Mouse (Mus musculus): ENCODE measurements around the gene Hmg20a. TPM values are rescaled to one million over a fixed set of nuclear protein-coding genes. Genes with fewer than 3 reads are reported as not detected.

The Hmg20a gene
- total and polyA plus RNA-seq, 3 experiments, result 8.5 to 14.5 (median 13.6) TPM

DNA sequence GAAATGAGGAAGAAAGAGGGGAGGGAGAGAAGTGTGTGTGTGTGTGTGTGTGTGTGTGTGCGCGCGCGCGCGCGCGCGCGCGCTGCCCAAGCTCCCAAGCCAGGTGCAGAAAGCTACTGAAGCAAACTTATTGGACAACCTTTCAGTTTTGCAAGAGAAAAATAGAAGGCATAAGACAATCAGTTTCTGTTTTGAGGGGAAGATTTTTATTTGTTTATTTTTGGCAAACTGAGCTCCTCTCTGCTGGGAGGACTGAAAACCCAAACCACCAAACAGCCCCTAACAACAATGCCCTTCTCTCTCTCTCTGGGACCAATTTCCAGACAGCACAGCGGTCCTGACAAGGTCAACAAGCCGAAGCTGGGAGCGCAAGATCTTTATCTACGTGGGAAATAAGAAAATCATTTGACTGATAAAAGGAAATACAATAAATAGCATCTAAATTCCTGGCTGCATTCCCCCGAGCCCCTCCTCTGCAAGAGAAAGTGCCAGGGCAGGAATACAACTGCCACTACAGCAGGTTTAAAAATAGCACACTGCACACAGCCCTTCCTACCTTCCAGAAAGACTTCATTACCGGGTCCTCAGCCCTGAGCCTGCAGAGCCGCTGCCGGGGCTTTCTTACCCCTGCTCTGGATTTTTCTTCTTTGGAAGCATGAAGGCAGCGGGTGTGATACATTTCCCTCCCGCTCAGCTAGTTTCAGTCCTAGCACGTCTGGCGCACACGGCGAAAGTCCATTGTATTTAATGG, 88.7 kb downstream of the Hmg20a start:
- Histone ChIP-seq H3K79me2 (replicated peaks; ENCODE audit: control insufficient read depth, extremely low read depth, insufficient read depth, poor library complexity, severe bottlenecking) (no peaks in the 10 kb centered on the region), H3K9ac (ENCODE audit: insufficient read depth, low read depth) (peak overlapping the region; percentile 47), H3K36me3 (replicated peaks in 1 of 2; ENCODE audit: control insufficient read depth in 1 of 2, insufficient read depth in 1 of 2, low read length in 1 of 2) (no peaks in the 10 kb centered on the region), H3K4me3 (replicated peaks in 1 of 3; ENCODE audit: low read depth in 2 of 3, low read length in 2 of 3, poor library complexity in 1 of 3) (peak overlapping the region; percentile 52 to 63 (median 60)), H3K9me3 (replicated peaks; ENCODE audit: low read length) (no peaks in the 10 kb centered on the region), H3K4me2 (ENCODE audit: insufficient read depth, low read depth, poor library complexity, severe bottlenecking) (peak overlapping the region; percentile 65), H3K27ac (ENCODE audit: insufficient read depth, low read depth) (no peak overlapping the region), H3K4me1 (ENCODE audit: control insufficient read depth in 1 of 2, insufficient read depth in 2 of 2) (peaks cover 6 to 20% of the 10 kb centered on the region in 2 experiments; a peak in 3 of 4 replicates), H3K27me3 (replicated peaks) (no peaks in the 10 kb centered on the region)
- in situ Hi-C loops (cut with MboI; ENCODE audit: low pct_ligation_motif_present, low pct_unique_long_range_greater_than_20kb, low sequenced_read_pairs), result loop anchor here (10.0 kb wide), 1 partner anchor 302 kb away; no protein-coding TSS in a partner anchor
- TF ChIP-seq EP300 (IDR thresholded peaks at IDR 0.05; ENCODE audit: low read length), result peak; percentile 37; the same call in 1 of the 2 replicates
- TF ChIP-seq MEF2A (IDR thresholded peaks at IDR 0.05; ENCODE audit: borderline replicate concordance, low read depth, low read length), result no peak
- peak; percentile 47; the same call in 1 of the 2 replicates for TF ChIP-seq NRF1 (IDR thresholded peaks at IDR 0.05; ENCODE audit: low read depth, low read length)
- no peak for TF ChIP-seq CHD1 (IDR thresholded peaks at IDR 0.05; ENCODE audit: low read depth, low read length)
- TF ChIP-seq MXI1 (IDR thresholded peaks at IDR 0.05; ENCODE audit: low read depth, low read length), result 0 out of 2 replicates have a peak, but pooled peaks have one; percentile 8
- TF ChIP-seq UBTF (IDR thresholded peaks at IDR 0.05; ENCODE audit: low read depth, low read length), result no peak
- no peak for TF ChIP-seq SMC3 (IDR thresholded peaks at IDR 0.05; ENCODE audit: low read depth, low read length)
- TF ChIP-seq HCFC1 (IDR thresholded peaks at IDR 0.05; ENCODE audit: low read depth, low read length), result no peak
- TF ChIP-seq MYC (IDR thresholded peaks at IDR 0.05; ENCODE audit: low read depth, low read length), result 0 out of 2 replicates have a peak, but pooled peaks have one; percentile 26
- peak; percentile 12 for DNase-seq (ENCODE audit: extremely low read depth)
- dilution Hi-C loops (cut with MboI; ENCODE audit: extremely low pct_ligation_motif_present, extremely low pct_unique_long_range_greater_than_20kb, low sequenced_read_pairs), result no loop called here

- Histone ChIP-seq H3K27me3 (replicated peaks) (no peaks in the 10 kb centered on the region), H3K9me3 (replicated peaks; ENCODE audit: low read length) (no peaks in the 10 kb centered on the region), H3K36me3 (replicated peaks in 1 of 2; ENCODE audit: control insufficient read depth in 1 of 2, insufficient read depth in 1 of 2, low read length in 1 of 2) (no peaks in the 10 kb centered on the region), H3K27ac (ENCODE audit: insufficient read depth, low read depth) (no peak overlapping the region), H3K4me2 (ENCODE audit: insufficient read depth, low read depth, poor library complexity, severe bottlenecking) (0 out of 2 replicates have a peak overlapping the region, but pooled peaks have one; percentile 65), H3K4me3 (replicated peaks in 1 of 3; ENCODE audit: low read depth in 2 of 3, low read length in 2 of 3, poor library complexity in 1 of 3) (no peak overlapping the region), H3K4me1 (ENCODE audit: control insufficient read depth in 1 of 2, insufficient read depth in 2 of 2) (peaks cover 6 to 23% of the 10 kb centered on the region in 2 experiments), H3K79me2 (replicated peaks; ENCODE audit: control insufficient read depth, extremely low read depth, insufficient read depth, poor library complexity, severe bottlenecking) (no peaks in the 10 kb centered on the region), H3K9ac (ENCODE audit: insufficient read depth, low read depth) (no peak overlapping the region)
- dilution Hi-C loops (cut with MboI; ENCODE audit: extremely low pct_ligation_motif_present, extremely low pct_unique_long_range_greater_than_20kb, low sequenced_read_pairs), result no loop called here
- DNase-seq (ENCODE audit: extremely low read depth), result no peak
- in situ Hi-C loops (cut with MboI; ENCODE audit: low pct_ligation_motif_present, low pct_unique_long_range_greater_than_20kb, low sequenced_read_pairs), result loop anchor here (10.0 kb wide), 1 partner anchor 303 kb away; no protein-coding TSS in a partner anchor
- TF ChIP-seq MEF2A (IDR thresholded peaks at IDR 0.05; ENCODE audit: borderline replicate concordance, low read depth, low read length) (no peak), MYC (IDR thresholded peaks at IDR 0.05; ENCODE audit: low read depth, low read length) (no peak), RCOR1 (conservative IDR thresholded peaks at IDR 0.05; ENCODE audit: low read depth, low read length) (no peak)
Measured at GRCm38 (mm10) chr9:56507682-56508061, 89.3 kb downstream of the Hmg20a start.

All from CH12.LX (cell line).